Mouse (Mus musculus): ENCODE measurements around the gene Trit1. TPM values are rescaled to one million over a fixed set of nuclear protein-coding genes. Genes with fewer than 3 reads are reported as not detected.

Gene Trit1
- total RNA-seq (2023; ENCODE audit: inconsistent age): 22.3 to 31.3 TPM (median 23.5 TPM) in 4 replicates

GRCm38 (mm10) chr4:123016451-123016957 is at the start of gene Trit1:
TSS of gene Trit1 (plus strand) at chr4:123016597.

GRCm38 (mm10) chr4:122995404-122996220 is 20.8 kb upstream of the Trit1 start, which contains the start of gene Mycl:
TSS of gene Mycl (plus strand) at chr4:122995652.

Other genes with a start within 250 kb of the Trit1 start
- gene Ppt1, start 180.4 kb upstream of the Trit1 start, total RNA-seq (2023; ENCODE audit: inconsistent age): 53.1 to 55.7 TPM (median 54.6 TPM) in 4 replicates
- gene Cap1, start 130.5 kb upstream of the Trit1 start, total RNA-seq (2023; ENCODE audit: inconsistent age): 363 to 402 TPM (median 393 TPM) in 4 replicates
- gene Mfsd2a, start 55.4 kb upstream of the Trit1 start, total RNA-seq (2023; ENCODE audit: inconsistent age): 0.87 to 1.6 TPM (median 1.0 TPM) in 4 replicates
- 0.70 to 2.9 TPM (median 1.0 TPM) in 4 replicates for gene Mycl, start 20.9 kb upstream of the Trit1 start, total RNA-seq (2023; ENCODE audit: inconsistent age)
- gene Bmp8b, start 88.6 kb downstream of the Trit1 start, total RNA-seq (2023; ENCODE audit: inconsistent age): not detected in 4 replicates
- not detected in 4 replicates for gene Oxct2b, start 99.7 kb downstream of the Trit1 start, total RNA-seq (2023; ENCODE audit: inconsistent age)
- gene Ppie, start 123.4 kb downstream of the Trit1 start, total RNA-seq (2023; ENCODE audit: inconsistent age): 50.1 to 60.8 TPM (median 52.8 TPM) in 4 replicates
- 0.10 to 0.55 TPM (median 0.35 TPM) in 4 replicates for gene Hpcal4, start 166.6 kb downstream of the Trit1 start, total RNA-seq (2023; ENCODE audit: inconsistent age)
- not detected in 4 replicates for gene Nt5c1a, start 184.9 kb downstream of the Trit1 start, total RNA-seq (2023; ENCODE audit: inconsistent age)
- gene Heyl, start 217.0 kb downstream of the Trit1 start, total RNA-seq (2023; ENCODE audit: inconsistent age): 0.38 to 1.5 TPM (median 0.86 TPM) in 4 replicates
- 110 to 129 TPM (median 123 TPM) in 4 replicates for gene Pabpc4, start 245.8 kb downstream of the Trit1 start, total RNA-seq (2023; ENCODE audit: inconsistent age)

Data from B cell, adult (primary cell).